Mouse (Mus musculus) left cerebral cortex, adult 18-20 months (tissue): ENCODE results near the gene Pde6d. TPM values are rescaled to one million over a fixed set of nuclear protein-coding genes. Genes with fewer than 3 reads are reported as not detected.
A peak's percentile ranks its signal among the peaks of the same experiment; 100 is the strongest.

Source experiments
- DNase-seq, 2 experiments: peaks; one replicate each; pipeline ENCODE4 v3.0.0; 2021 to 2022; ENCODE audit warnings: low spot score in 2 of 2, mixed read lengths in 1 of 2
- long read RNA-seq, 2 experiments: library from polyadenylated mRNA; stranded (forward); transcript quantifications; one replicate each; pipeline ENCODE4 v2.0.0; 2021
- total RNA-seq, 2 experiments: library from RNA; stranded (reverse); gene quantifications; 2 replicates each; pipeline ENCODE4 v1.2.3; 2021

Gene Pde6d
- 10 to 100 TPM; 50.6 to 51.6 TPM for total RNA-seq
- long read RNA-seq, experiment 1, transcript Pde6d-201 (5 exons, 1,159 nt) = major isoform, 67 of 76 reads
- long read RNA-seq, experiment 1, partial matches to known transcripts = 0 of 76 reads
- long read RNA-seq, experiment 1, other reads (novel, unspliced or antisense) = 7 of 76 reads
- long read RNA-seq, experiment 2, transcript Pde6d-201 (5 exons, 1,159 nt) = major isoform, 47 of 58 reads
- long read RNA-seq, experiment 2, partial matches to known transcripts = 0 of 58 reads
- long read RNA-seq, experiment 2, other reads (novel, unspliced or antisense) = 7 of 58 reads

DNA sequence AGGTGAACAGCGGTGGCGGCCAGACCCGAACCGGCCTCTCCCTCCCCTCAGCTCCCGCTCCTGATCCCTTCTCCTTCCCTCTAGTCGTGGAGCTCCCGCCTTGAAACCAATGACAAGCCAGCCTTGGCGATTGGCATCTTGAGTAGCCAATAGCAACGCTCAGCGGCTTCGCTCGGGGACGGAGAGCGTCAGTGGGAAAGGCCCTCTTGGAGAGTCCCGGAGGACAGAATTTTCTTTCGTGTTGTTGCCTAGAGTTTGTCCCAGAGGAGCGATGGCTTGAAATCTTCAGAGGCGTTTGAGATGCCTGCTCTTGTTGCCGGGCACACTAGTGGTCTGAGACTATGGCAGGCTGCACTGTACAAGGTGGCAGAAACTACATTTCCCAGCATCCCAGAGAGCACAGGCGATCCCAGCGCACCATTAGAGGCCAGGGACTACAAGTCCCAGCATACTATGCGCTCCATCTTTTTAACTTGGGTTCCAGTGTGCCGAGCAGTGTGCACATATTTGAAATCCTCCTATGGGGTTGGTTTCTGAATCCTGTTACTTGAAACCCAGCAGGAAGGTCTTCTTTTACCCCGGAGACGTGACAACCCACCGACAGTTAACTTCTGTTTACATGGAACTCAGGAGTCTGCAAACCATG lies at the start of gene Pde6d, which contains the start of gene Cops7b:
Gene Pde6d, minus strand, starts transcription at position 179 of the 646 bp plus-strand sequence.
Gene Cops7b, plus strand, starts transcription at position 454 of the 646 bp plus-strand sequence.
- DNase-seq = peak; percentile 96 to 98

- no peak for DNase-seq
Observed at GRCm38 (mm10) chr1:86630527-86630926, 48.1 kb upstream of the Pde6d start.

- DNase-seq = no peak
Observed at GRCm38 (mm10) chr1:86629936-86630335, 47.5 kb upstream of the Pde6d start.

- DNase-seq = no peak
Observed at GRCm38 (mm10) chr1:86628270-86628669, 45.8 kb upstream of the Pde6d start.

- peak in 1 of 2 experiments; percentile 19 for DNase-seq
Observed at GRCm38 (mm10) chr1:86623001-86624000, 40.9 kb upstream of the Pde6d start.

- DNase-seq = no peak
Observed at GRCm38 (mm10) chr1:86622296-86622695, 39.9 kb upstream of the Pde6d start.

- DNase-seq = peak; percentile 68 to 82
Observed at GRCm38 (mm10) chr1:86618454-86619125, 36.2 kb upstream of the Pde6d start.

GRCm38 (mm10) chr1:86614269-86614668 lies 31.8 kb upstream of the Pde6d start:
- DNase-seq = no peak

DNA sequence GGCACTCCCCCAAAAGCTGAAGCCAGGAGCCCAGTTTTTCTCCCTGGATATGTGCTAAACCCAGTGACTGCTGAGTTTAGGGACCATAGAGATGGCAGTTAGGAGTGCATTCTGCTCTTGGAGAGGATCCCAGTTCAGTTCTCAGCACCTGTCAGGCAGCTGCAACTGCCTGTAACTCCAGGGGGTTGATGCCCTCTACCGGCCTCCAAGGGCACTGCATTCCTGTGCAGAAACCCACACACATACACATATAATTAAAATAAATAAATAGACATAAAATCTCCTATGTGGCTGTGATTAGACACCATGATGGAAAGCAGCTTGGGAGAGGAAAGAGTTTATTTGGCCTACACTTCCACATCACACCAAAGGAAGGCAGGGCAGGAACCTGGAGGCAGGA lies 29.7 kb upstream of the Pde6d start:
- DNase-seq = no peak

- DNase-seq = no peak
Observed at GRCm38 (mm10) chr1:86610954-86611353, 28.5 kb upstream of the Pde6d start.

GRCm38 (mm10) chr1:86600117-86600516 lies 17.7 kb upstream of the Pde6d start:
- no peak for DNase-seq

DNA sequence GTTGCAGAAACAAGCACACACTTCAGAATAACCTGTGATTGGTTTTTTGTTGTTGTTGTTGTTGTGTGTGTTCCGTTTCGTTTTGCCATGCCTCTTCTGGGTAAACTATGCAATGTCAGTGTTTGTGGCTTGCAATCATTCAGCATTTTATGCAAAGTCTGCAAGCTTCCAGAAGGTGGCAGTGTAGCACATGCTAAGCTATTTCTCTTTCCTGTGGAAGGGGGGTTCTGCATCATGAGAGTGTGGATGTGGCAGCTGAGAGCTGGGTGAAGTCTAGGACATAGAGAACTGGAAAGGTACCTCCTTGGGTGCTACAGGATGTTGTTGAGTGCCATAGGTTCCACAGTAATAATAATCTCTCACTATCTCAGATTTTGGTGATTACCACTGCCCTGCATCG lies 16.1 kb upstream of the Pde6d start:
- DNase-seq = peak in 1 of 2 experiments; percentile 20

- peak; percentile 7 to 36 for DNase-seq
Observed at GRCm38 (mm10) chr1:86596512-86596911, 14.1 kb upstream of the Pde6d start.

DNA sequence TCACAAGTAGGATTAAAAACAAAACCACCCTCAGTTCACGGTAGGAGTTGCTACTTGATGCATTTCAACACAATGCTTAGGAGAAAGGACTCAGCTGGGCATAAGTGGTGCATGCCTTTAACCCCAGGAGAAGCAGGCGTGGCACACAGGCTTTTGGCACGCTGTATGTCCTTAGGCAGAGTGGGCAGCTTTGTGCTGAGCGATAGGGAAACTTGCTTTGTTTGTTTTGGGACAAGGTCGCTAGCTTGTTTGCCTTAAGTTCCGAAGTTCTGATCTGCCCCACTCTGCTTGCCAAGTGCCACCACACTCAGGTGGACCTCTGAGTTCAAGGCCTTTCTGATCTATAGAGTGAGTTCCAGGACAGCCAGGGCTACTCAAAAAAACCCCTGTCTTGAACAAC lies 12.9 kb upstream of the Pde6d start:
- DNase-seq = no peak

DNA sequence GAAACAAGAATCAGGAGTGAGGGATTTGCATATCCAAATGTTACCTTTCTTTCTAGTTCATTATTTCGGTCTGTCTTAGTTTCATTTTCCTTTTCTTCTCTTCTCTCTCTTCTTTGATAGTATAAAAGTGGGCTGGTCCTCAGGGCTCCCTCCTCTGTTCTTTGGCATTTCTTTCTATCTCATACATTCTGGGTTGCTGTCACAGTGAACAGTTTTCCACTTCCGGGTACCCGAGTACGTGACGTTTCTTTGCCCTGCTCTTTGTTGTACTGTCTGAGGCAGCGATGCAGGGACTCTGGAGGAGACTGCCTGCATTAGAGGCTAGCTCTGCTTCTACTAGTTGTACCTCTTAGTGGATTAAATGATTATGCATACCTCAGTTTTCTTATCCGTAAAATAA lies 12.1 kb upstream of the Pde6d start:
- DNase-seq = no peak

DNA sequence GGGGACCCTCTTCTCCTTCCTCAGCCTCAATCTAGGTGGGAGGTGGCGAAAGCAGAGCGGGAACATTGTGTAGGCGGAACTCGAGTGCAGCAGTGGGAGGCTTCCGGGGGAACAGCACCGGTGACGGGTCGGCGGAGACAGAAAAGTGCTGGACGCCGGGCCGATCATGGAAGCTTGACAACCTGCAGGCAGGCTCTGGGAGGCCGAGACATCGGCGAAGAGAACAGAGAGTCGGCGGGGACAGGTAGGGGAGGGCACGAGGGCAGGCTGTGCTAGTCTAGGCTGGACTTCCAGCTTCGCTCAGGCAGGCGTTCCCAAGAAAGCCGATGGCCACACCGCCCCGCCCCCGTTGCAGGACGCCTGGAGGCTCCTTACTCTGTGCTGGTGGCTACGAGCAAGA lies 4.6 kb upstream of the Pde6d start:
- peak; percentile 81 to 85 for DNase-seq

- DNase-seq = no peak
Observed at GRCm38 (mm10) chr1:86583709-86584108, 1.3 kb upstream of the Pde6d start.

DNA sequence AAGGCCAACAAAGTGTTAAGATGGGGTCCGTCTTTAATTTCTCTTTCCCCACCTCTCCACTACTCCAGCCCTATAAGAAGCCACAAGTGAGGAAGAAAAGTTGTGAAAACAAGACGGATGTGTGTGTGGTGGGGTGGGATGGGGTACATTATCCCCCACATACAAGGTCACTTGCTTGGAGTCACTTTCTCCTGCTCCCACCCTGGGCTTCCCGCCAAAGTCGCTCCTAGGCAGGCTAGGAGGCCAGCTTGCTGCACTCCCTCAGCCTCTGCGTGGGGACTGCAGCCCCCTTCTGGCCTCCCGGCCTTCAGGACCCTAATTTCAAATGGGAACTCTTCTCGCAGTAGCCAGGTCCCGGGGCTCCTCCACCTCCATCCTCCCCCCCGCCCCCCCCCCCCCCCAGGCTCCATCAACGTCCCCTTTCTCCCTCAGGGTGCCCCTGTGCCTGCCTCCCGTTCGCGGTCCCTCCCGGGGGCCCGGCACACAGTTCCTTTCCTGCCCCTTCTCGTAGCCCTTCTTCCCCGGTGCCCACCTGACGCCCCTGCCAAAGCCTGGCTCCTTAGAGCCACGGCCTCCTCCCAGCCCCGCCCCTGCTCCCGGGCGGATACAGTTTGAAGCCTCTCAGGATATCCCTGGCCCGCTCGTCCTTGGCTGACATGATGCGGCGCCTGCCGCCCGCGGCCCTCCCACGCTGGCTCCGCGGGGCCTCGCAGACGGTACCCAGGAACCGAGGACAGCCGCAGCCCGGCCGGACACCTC lies 558 bp downstream of the Pde6d start:
- DNase-seq = no peak

- DNase-seq = no peak
Observed at GRCm38 (mm10) chr1:86580426-86580825, 2.0 kb downstream of the Pde6d start.

- no peak for DNase-seq
Observed at GRCm38 (mm10) chr1:86571941-86572340, 10.5 kb downstream of the Pde6d start.
